Mouse (Mus musculus) liver, embryonic 11.5 days (tissue): ENCODE data around the gene Gm10645. TPM values are rescaled to one million over a fixed set of nuclear protein-coding genes. Genes with fewer than 3 reads are reported as not detected.

Experiments used
- ATAC-seq: fragments of 200-750 bp; cut with Nextera tagmentation; replicated peaks from 2 replicates; pipeline ENCODE4 v1.8.0; 2017; ENCODE audit warnings: moderate number of reproducible peaks, mild to moderate bottlenecking, moderate TSS enrichment, moderate library complexity; ENCODE audit not compliant: low FRiP score
- DNase-seq: peaks from one replicate; pipeline ENCODE4 v3.0.0-alpha.2; 2017; ENCODE audit warnings: low spot score
- H3K27ac ChIP-seq: fragments of 300-500 bp; sonication (generic); 2 replicates; pipeline ENCODE4 v1.5.1; 2014; ENCODE audit warnings: mild to moderate bottlenecking, low read depth, low read length, control low read depth
- H3K27me3 ChIP-seq: fragments of 300-500 bp; sonication (generic); replicated peaks from 2 replicates; pipeline ENCODE4 v1.6.1; 2014; ENCODE audit warnings: low read length, mixed read lengths; ENCODE audit not compliant: control insufficient read depth, insufficient read depth
- H3K36me3 ChIP-seq: fragments of 300-500 bp; sonication (generic); 2 replicates; pipeline ENCODE4 v1.6.1; 2014; ENCODE audit warnings: mild to moderate bottlenecking, low read length, moderate library complexity, mixed read lengths; ENCODE audit not compliant: control insufficient read depth, insufficient read depth
- H3K4me1 ChIP-seq: fragments of 300-500 bp; sonication (generic); replicated peaks from 2 replicates; pipeline ENCODE4 v1.6.1; 2014; ENCODE audit warnings: low read length, mixed read lengths; ENCODE audit not compliant: control insufficient read depth, insufficient read depth
- H3K4me2 ChIP-seq: fragments of 300-500 bp; sonication (generic); 2 replicates; pipeline ENCODE4 v1.6.1; 2014; ENCODE audit warnings: mild to moderate bottlenecking, control low read depth, moderate library complexity
- H3K4me3 ChIP-seq: fragments of 300-500 bp; sonication (generic); 2 replicates; pipeline ENCODE4 v1.5.1; 2014; ENCODE audit warnings: low read depth, low read length, control low read depth
- H3K9ac ChIP-seq: fragments of 300-500 bp; sonication (generic); 2 replicates; pipeline ENCODE4 v1.6.1; 2014; ENCODE audit warnings: low read depth, low read length, control low read depth
- H3K9me3 ChIP-seq: fragments of 300-500 bp; sonication (generic); 2 replicates; pipeline ENCODE4 v1.6.1; 2016; ENCODE audit warnings: low read length, inconsistent platforms, mixed read lengths; ENCODE audit not compliant: control insufficient read depth
- WGBS: fragments of 180-500 bp; shearing (Covaris S2); extraction: QIAGEN DNeasy Blood & Tissue Kit; methylation state at CpG from one replicate; pipeline ENCODE4 v1.1.7; 2014; 5-methylcytosine and 5-hydroxymethylcytosine counted together
- polyA plus RNA-seq: library from polyadenylated mRNA; unstranded; fragments of >200 nt; fragmentation: Nextera tagmentation; extraction: Ambion mirVana; gene quantifications from 2 replicates; pipeline ENCODE4 v1.2.1, GENCODE M21; 2014

Gene Gm10645
- polyA plus RNA-seq, 1 experiment from 2014 or later, result 0.38 TPM

- 54% methylated on average over 3 of the region's 3 CpGs for WGBS
- Histone ChIP-seq H3K4me3 (no peak overlapping the region), H3K27me3 (no peaks in the 10 kb centered on the region), H3K36me3 (no peaks in the 10 kb centered on the region), H3K4me1 (no peaks in the 10 kb centered on the region), H3K27ac (no peak overlapping the region), H3K4me2 (no peak overlapping the region), H3K9me3 (no peaks in the 10 kb centered on the region), H3K9ac (no peak overlapping the region)
- ATAC-seq, result no peak
- DNase-seq, result no peak
These were observed 7.0 kb downstream of the Gm10645 start for GRCm38 (mm10) chr8:83158971-83159370.

- Histone ChIP-seq H3K36me3 (no peaks in the 10 kb centered on the region), H3K4me3 (no peak overlapping the region), H3K4me2 (no peak overlapping the region), H3K4me1 (no peaks in the 10 kb centered on the region), H3K9me3 (no peaks in the 10 kb centered on the region), H3K27ac (no peak overlapping the region), H3K27me3 (no peaks in the 10 kb centered on the region), H3K9ac (no peak overlapping the region)
- WGBS, result 26% methylated on average over 4 of the region's 4 CpGs
- no peak for DNase-seq
- ATAC-seq, result no peak
These were observed 10.9 kb downstream of the Gm10645 start for GRCm38 (mm10) chr8:83155110-83155509.

GRCm38 (mm10) chr8:83152470-83152869 is 13.5 kb downstream of the Gm10645 start:
- no peak for DNase-seq
- ATAC-seq, result no peak
- Histone ChIP-seq H3K4me1 (no peaks in the 10 kb centered on the region), H3K27me3 (no peaks in the 10 kb centered on the region), H3K36me3 (no peaks in the 10 kb centered on the region), H3K9ac (no peak overlapping the region), H3K4me3 (no peak overlapping the region), H3K9me3 (no peaks in the 10 kb centered on the region), H3K27ac (no peak overlapping the region), H3K4me2 (no peak overlapping the region)
- 52% methylated on average over 4 of the region's 4 CpGs for WGBS

- DNase-seq (no peak), ATAC-seq (no peak)
- Histone ChIP-seq H3K4me2 (no peak overlapping the region), H3K27me3 (no peaks in the 10 kb centered on the region), H3K9ac (no peak overlapping the region), H3K9me3 (no peaks in the 10 kb centered on the region), H3K4me3 (no peak overlapping the region), H3K27ac (no peak overlapping the region), H3K4me1 (no peaks in the 10 kb centered on the region), H3K36me3 (no peaks in the 10 kb centered on the region)
- WGBS, result 68% methylated on average over 2 of the region's 2 CpGs
These were observed 13.9 kb downstream of the Gm10645 start for GRCm38 (mm10) chr8:83152055-83152454.

GRCm38 (mm10) chr8:83149124-83149523 is 16.8 kb downstream of the Gm10645 start:
- H3K27ac ChIP-seq, result no peak overlapping the region
- ATAC-seq (no peak), DNase-seq (no peak)
- no peaks in the 10 kb centered on the region for H3K9me3 ChIP-seq
- no peak overlapping the region for H3K4me2 ChIP-seq
- no peaks in the 10 kb centered on the region for H3K36me3 ChIP-seq
- H3K4me1 ChIP-seq, result no peaks in the 10 kb centered on the region
- no peak overlapping the region for H3K4me3 ChIP-seq
- no peaks in the 10 kb centered on the region for H3K27me3 ChIP-seq
- WGBS, result 84% methylated on average over 6 of the region's 6 CpGs
- H3K9ac ChIP-seq, result no peak overlapping the region

GRCm38 (mm10) chr8:83145421-83145820 is 20.5 kb downstream of the Gm10645 start:
- Histone ChIP-seq H3K27me3 (no peaks in the 10 kb centered on the region), H3K4me1 (no peaks in the 10 kb centered on the region), H3K9ac (no peak overlapping the region), H3K4me3 (no peak overlapping the region), H3K4me2 (no peak overlapping the region), H3K27ac (no peak overlapping the region), H3K36me3 (no peaks in the 10 kb centered on the region), H3K9me3 (no peaks in the 10 kb centered on the region)
- no peak for DNase-seq
- WGBS, result 72% methylated on average over 3 of the region's 3 CpGs
- no peak for ATAC-seq

- WGBS, result 86% methylated on average over 4 of the region's 4 CpGs
- no peak overlapping the region for H3K4me3 ChIP-seq
- no peak overlapping the region for H3K4me2 ChIP-seq
- no peaks in the 10 kb centered on the region for H3K36me3 ChIP-seq
- H3K9me3 ChIP-seq, result no peaks in the 10 kb centered on the region
- H3K27me3 ChIP-seq, result no peaks in the 10 kb centered on the region
- no peak for DNase-seq
- H3K27ac ChIP-seq, result no peak overlapping the region
- H3K4me1 ChIP-seq, result peaks cover 3% of the 10 kb centered on the region; the same call in 1 of the 2 replicates
- ATAC-seq, result no peak
- H3K9ac ChIP-seq, result no peak overlapping the region
These were observed 21.4 kb downstream of the Gm10645 start for GRCm38 (mm10) chr8:83144601-83145000.

- no peaks in the 10 kb centered on the region for H3K9me3 ChIP-seq
- H3K27ac ChIP-seq, result no peak overlapping the region
- H3K9ac ChIP-seq, result no peak overlapping the region
- DNase-seq (no peak), ATAC-seq (no peak)
- no peaks in the 10 kb centered on the region for H3K36me3 ChIP-seq
- H3K27me3 ChIP-seq, result no peaks in the 10 kb centered on the region
- H3K4me2 ChIP-seq, result no peak overlapping the region
- 60% methylated on average over 5 of the region's 5 CpGs for WGBS
- H3K4me1 ChIP-seq, result peaks cover 3% of the 10 kb centered on the region; the same call in 1 of the 2 replicates
- H3K4me3 ChIP-seq, result no peak overlapping the region
These were observed 24.6 kb downstream of the Gm10645 start for GRCm38 (mm10) chr8:83141358-83141757.

GRCm38 (mm10) chr8:83140701-83141111 is 25.3 kb downstream of the Gm10645 start:
- Histone ChIP-seq H3K9me3 (no peaks in the 10 kb centered on the region), H3K36me3 (no peaks in the 10 kb centered on the region), H3K9ac (no peak overlapping the region), H3K4me1 (peaks cover 3% of the 10 kb centered on the region; the same call in 1 of the 2 replicates), H3K27me3 (no peaks in the 10 kb centered on the region), H3K27ac (no peak overlapping the region), H3K4me3 (no peak overlapping the region), H3K4me2 (no peak overlapping the region)
- WGBS, result 24% methylated on average over 3 of the region's 3 CpGs
- DNase-seq (no peak), ATAC-seq (no peak; the same call in 1 of the 2 replicates)
